Mouse (Mus musculus) midbrain, postnatal 0 days (tissue): ENCODE measurements around the gene Impdh1. TPM values are rescaled to one million over a fixed set of nuclear protein-coding genes. Genes with fewer than 3 reads are reported as not detected.
A peak's percentile ranks its signal among the peaks of the same experiment; 100 is the strongest.

Source experiments
- ATAC-seq: fragments of 200-750 bp; cut with Nextera tagmentation; 2 replicates; pipeline ENCODE4 v1.8.0; 2017; ENCODE audit warnings: moderate number of reproducible peaks, mild to moderate bottlenecking, moderate TSS enrichment, moderate library complexity; ENCODE audit not compliant: low FRiP score
- DNase-seq: peaks from one replicate; pipeline ENCODE4 v3.0.0-alpha.2; 2015; ENCODE audit warnings: low spot score
- H3K27ac ChIP-seq: fragments of 300-500 bp; sonication (generic); 2 replicates; pipeline ENCODE4 v1.5.1; 2014; ENCODE audit warnings: low read depth, mild to moderate bottlenecking, low read length, mixed read lengths
- H3K27me3 ChIP-seq: fragments of 300-500 bp; sonication (generic); 2 replicates; pipeline ENCODE4 v1.6.1; 2014; ENCODE audit warnings: low read length, control low read depth, mixed read lengths; ENCODE audit not compliant: insufficient read depth
- H3K36me3 ChIP-seq: fragments of 300-500 bp; sonication (generic); 2 replicates; pipeline ENCODE4 v1.6.1; 2014; ENCODE audit warnings: low read length, control low read depth, mixed read lengths; ENCODE audit not compliant: insufficient read depth
- H3K4me1 ChIP-seq: fragments of 300-500 bp; sonication (generic); 2 replicates; pipeline ENCODE4 v1.6.1; 2014; ENCODE audit warnings: mild to moderate bottlenecking, control low read depth, antibody characterized with exemption, low read length, mixed read lengths; ENCODE audit not compliant: insufficient read depth
- H3K4me2 ChIP-seq: fragments of 300-500 bp; sonication (generic); 2 replicates; pipeline ENCODE4 v1.6.1; 2014; ENCODE audit warnings: low read depth, mild to moderate bottlenecking, low read length, mixed read lengths; ENCODE audit not compliant: poor library complexity, severe bottlenecking
- H3K4me3 ChIP-seq: fragments of 300-500 bp; sonication (generic); 2 replicates; pipeline ENCODE4 v1.5.1; 2014; ENCODE audit warnings: low read depth, mild to moderate bottlenecking, low read length, moderate library complexity
- H3K9ac ChIP-seq: fragments of 300-500 bp; sonication (generic); replicated peaks from 2 replicates; pipeline ENCODE4 v1.6.1; 2014; ENCODE audit warnings: mild to moderate bottlenecking, low read length, moderate library complexity, mixed read lengths; ENCODE audit not compliant: poor library complexity, severe bottlenecking
- H3K9me3 ChIP-seq: fragments of 300-500 bp; sonication (generic); 2 replicates; pipeline ENCODE4 v1.6.1; 2016; ENCODE audit warnings: low read length, control low read depth
- CTCF ChIP-seq: IDR thresholded peaks from 2 replicates; pipeline ENCODE4 v1.5.1; 2016; ENCODE audit warnings: antibody characterized with exemption, mild to moderate bottlenecking
- WGBS: fragments of 180-500 bp; shearing (Covaris S2); extraction: QIAGEN DNeasy Blood & Tissue Kit; methylation state at CpG from one replicate; pipeline ENCODE4 v1.1.7; 2014; 5-methylcytosine and 5-hydroxymethylcytosine counted together
- polyA plus RNA-seq: library from polyadenylated mRNA; unstranded; fragments of >200 nt; fragmentation: Nextera tagmentation; extraction: Ambion mirVana; gene quantifications from 2 replicates; pipeline ENCODE4 v1.2.1, GENCODE M21; 2015
- total RNA-seq: library from RNA; depleted of rRNA; stranded (reverse); fragments of >200 nt; gene quantifications from 2 replicates; pipeline ENCODE4 v1.2.3, GENCODE M21; 2014

Gene Impdh1
- total and polyA plus RNA-seq, 2 experiments from 2014 or later: 37.5 to 62.1 TPM

- DNase-seq: no peak
- Histone ChIP-seq H3K36me3 (peaks cover 11% of the 10 kb centered on the region; the same call in 1 of the 2 replicates), H3K4me1 (peaks cover 10% of the 10 kb centered on the region; the same call in 1 of the 2 replicates), H3K9me3 (no peaks in the 10 kb centered on the region), H3K27me3 (peaks cover 4% of the 10 kb centered on the region; the same call in 1 of the 2 replicates), H3K9ac (no peak overlapping the region), H3K4me3 (no peak overlapping the region), H3K4me2 (peak overlapping the region; percentile 22), H3K27ac (no peak overlapping the region)
- 79% methylated on average over 9 of the region's 9 CpGs for WGBS
- ATAC-seq: no peak
- TF ChIP-seq CTCF: no peak
Observed at GRCm38 (mm10) chr6:29210231-29210936, 5.8 kb downstream of the Impdh1 start.

GRCm38 (mm10) chr6:29208178-29208577 is 8.0 kb downstream of the Impdh1 start:
- TF ChIP-seq CTCF: no peak
- H3K36me3 ChIP-seq: peaks cover 25% of the 10 kb centered on the region
- no peak overlapping the region for H3K4me3 ChIP-seq
- no peaks in the 10 kb centered on the region for H3K27me3 ChIP-seq
- no peak for ATAC-seq
- no peak overlapping the region for H3K27ac ChIP-seq
- H3K4me2 ChIP-seq: no peak overlapping the region
- no peak overlapping the region for H3K9ac ChIP-seq
- no peak for DNase-seq
- 90% methylated on average over 5 of the region's 5 CpGs for WGBS
- H3K4me1 ChIP-seq: peaks cover 10% of the 10 kb centered on the region; the same call in 1 of the 2 replicates
- H3K9me3 ChIP-seq: no peaks in the 10 kb centered on the region

GRCm38 (mm10) chr6:29207017-29207416 is 9.1 kb downstream of the Impdh1 start:
- TF ChIP-seq CTCF: no peak
- WGBS: 89% methylated on average over 5 of the region's 5 CpGs
- Histone ChIP-seq H3K27ac (no peak overlapping the region), H3K9ac (no peak overlapping the region), H3K4me1 (peaks cover 10% of the 10 kb centered on the region; the same call in 1 of the 2 replicates), H3K27me3 (no peaks in the 10 kb centered on the region), H3K9me3 (no peaks in the 10 kb centered on the region), H3K4me2 (no peak overlapping the region), H3K36me3 (peaks cover 35% of the 10 kb centered on the region), H3K4me3 (no peak overlapping the region)
- ATAC-seq: no peak
- DNase-seq: no peak

GRCm38 (mm10) chr6:29206006-29206405 is 10.2 kb downstream of the Impdh1 start:
- Histone ChIP-seq H3K9ac (no peak overlapping the region), H3K4me3 (no peak overlapping the region), H3K36me3 (peaks cover 44% of the 10 kb centered on the region), H3K27ac (no peak overlapping the region), H3K27me3 (no peaks in the 10 kb centered on the region), H3K4me2 (no peak overlapping the region), H3K9me3 (no peaks in the 10 kb centered on the region), H3K4me1 (peaks cover 7% of the 10 kb centered on the region; the same call in 1 of the 2 replicates)
- no peak for DNase-seq
- ATAC-seq: no peak
- 95% methylated on average over 10 of the region's 10 CpGs for WGBS
- no peak for TF ChIP-seq CTCF

- Histone ChIP-seq H3K27me3 (no peaks in the 10 kb centered on the region), H3K9me3 (no peaks in the 10 kb centered on the region), H3K27ac (no peak overlapping the region), H3K4me3 (no peak overlapping the region), H3K4me2 (no peak overlapping the region), H3K4me1 (no peaks in the 10 kb centered on the region), H3K9ac (no peak overlapping the region), H3K36me3 (peaks cover 51% of the 10 kb centered on the region)
- peak; percentile 96 for TF ChIP-seq CTCF
- DNase-seq: peak; percentile 72
- 55% methylated on average over 15 of the region's 15 CpGs for WGBS
- peak; percentile 41; the same call in 1 of the 2 replicates for ATAC-seq
Observed at GRCm38 (mm10) chr6:29204932-29205614, 11.1 kb downstream of the Impdh1 start.
